Mouse (Mus musculus): ENCODE measurements around the gene Nanos3. TPM values are rescaled to one million over a fixed set of nuclear protein-coding genes. Genes with fewer than 3 reads are reported as not detected.

Gene Nanos3
- polyA plus RNA-seq, 1 experiment: 5.3 TPM

- DNase-seq (ENCODE audit: low read depth): peak; percentile 82
- TF ChIP-seq POLR2A (IDR thresholded peaks at IDR 0.05; ENCODE audit: borderline replicate concordance, extremely low read depth, insufficient read depth, insufficient read length, poor library complexity, severe bottlenecking) (no peak), CTCF (IDR thresholded peaks at IDR 0.05; ENCODE audit: borderline replicate concordance, extremely low read depth, insufficient read depth, insufficient read length) (peak; percentile 93)
Observed at GRCm38 (mm10) chr8:84210167-84210791, 25.3 kb upstream of the Nanos3 start.

- TF ChIP-seq POLR2A (IDR thresholded peaks at IDR 0.05; ENCODE audit: borderline replicate concordance, extremely low read depth, insufficient read depth, insufficient read length, poor library complexity, severe bottlenecking) (no peak), CTCF (IDR thresholded peaks at IDR 0.05; ENCODE audit: borderline replicate concordance, extremely low read depth, insufficient read depth, insufficient read length) (no peak)
- DNase-seq (ENCODE audit: low read depth): peak; percentile 59
Observed at GRCm38 (mm10) chr8:84208381-84209380, 23.7 kb upstream of the Nanos3 start.

- DNase-seq (ENCODE audit: low read depth): no peak
- no peak for TF ChIP-seq POLR2A (IDR thresholded peaks at IDR 0.05; ENCODE audit: borderline replicate concordance, extremely low read depth, insufficient read depth, insufficient read length, poor library complexity, severe bottlenecking)
- TF ChIP-seq CTCF (IDR thresholded peaks at IDR 0.05; ENCODE audit: borderline replicate concordance, extremely low read depth, insufficient read depth, insufficient read length): no peak
Observed at GRCm38 (mm10) chr8:84207811-84208210, 22.8 kb upstream of the Nanos3 start.

GRCm38 (mm10) chr8:84206666-84207065 is 21.6 kb upstream of the Nanos3 start:
- TF ChIP-seq CTCF (IDR thresholded peaks at IDR 0.05; ENCODE audit: borderline replicate concordance, extremely low read depth, insufficient read depth, insufficient read length) (no peak), POLR2A (IDR thresholded peaks at IDR 0.05; ENCODE audit: borderline replicate concordance, extremely low read depth, insufficient read depth, insufficient read length, poor library complexity, severe bottlenecking) (no peak)
- DNase-seq (ENCODE audit: low read depth): no peak

- TF ChIP-seq CTCF (IDR thresholded peaks at IDR 0.05; ENCODE audit: borderline replicate concordance, extremely low read depth, insufficient read depth, insufficient read length): no peak
- TF ChIP-seq POLR2A (IDR thresholded peaks at IDR 0.05; ENCODE audit: borderline replicate concordance, extremely low read depth, insufficient read depth, insufficient read length, poor library complexity, severe bottlenecking): no peak
- DNase-seq (ENCODE audit: low read depth): no peak
Observed at GRCm38 (mm10) chr8:84205073-84205472, 20.1 kb upstream of the Nanos3 start.

GRCm38 (mm10) chr8:84203975-84204772 is 19.2 kb upstream of the Nanos3 start:
- TF ChIP-seq POLR2A (IDR thresholded peaks at IDR 0.05; ENCODE audit: borderline replicate concordance, extremely low read depth, insufficient read depth, insufficient read length, poor library complexity, severe bottlenecking): no peak
- peak; percentile 35; the same call in 1 of the 2 replicates for TF ChIP-seq CTCF (IDR thresholded peaks at IDR 0.05; ENCODE audit: borderline replicate concordance, extremely low read depth, insufficient read depth, insufficient read length)
- DNase-seq (ENCODE audit: low read depth): no peak

GRCm38 (mm10) chr8:84202938-84203917 is 18.2 kb upstream of the Nanos3 start:
- DNase-seq (ENCODE audit: low read depth): peak; percentile 83
- TF ChIP-seq CTCF (IDR thresholded peaks at IDR 0.05; ENCODE audit: borderline replicate concordance, extremely low read depth, insufficient read depth, insufficient read length) (no peak), POLR2A (IDR thresholded peaks at IDR 0.05; ENCODE audit: borderline replicate concordance, extremely low read depth, insufficient read depth, insufficient read length, poor library complexity, severe bottlenecking) (peak; percentile 12; the same call in 1 of the 2 replicates)

GRCm38 (mm10) chr8:84202466-84202865 is 17.4 kb upstream of the Nanos3 start:
- no peak for TF ChIP-seq CTCF (IDR thresholded peaks at IDR 0.05; ENCODE audit: borderline replicate concordance, extremely low read depth, insufficient read depth, insufficient read length)
- TF ChIP-seq POLR2A (IDR thresholded peaks at IDR 0.05; ENCODE audit: borderline replicate concordance, extremely low read depth, insufficient read depth, insufficient read length, poor library complexity, severe bottlenecking): no peak
- no peak for DNase-seq (ENCODE audit: low read depth)

- TF ChIP-seq POLR2A (IDR thresholded peaks at IDR 0.05; ENCODE audit: borderline replicate concordance, extremely low read depth, insufficient read depth, insufficient read length, poor library complexity, severe bottlenecking) (no peak), CTCF (IDR thresholded peaks at IDR 0.05; ENCODE audit: borderline replicate concordance, extremely low read depth, insufficient read depth, insufficient read length) (no peak)
- DNase-seq (ENCODE audit: low read depth): peak; percentile 60
Observed at GRCm38 (mm10) chr8:84201545-84202245, 16.7 kb upstream of the Nanos3 start.
